Mouse (Mus musculus): Measurements from ENCODE around the gene Palm2.

DNA sequence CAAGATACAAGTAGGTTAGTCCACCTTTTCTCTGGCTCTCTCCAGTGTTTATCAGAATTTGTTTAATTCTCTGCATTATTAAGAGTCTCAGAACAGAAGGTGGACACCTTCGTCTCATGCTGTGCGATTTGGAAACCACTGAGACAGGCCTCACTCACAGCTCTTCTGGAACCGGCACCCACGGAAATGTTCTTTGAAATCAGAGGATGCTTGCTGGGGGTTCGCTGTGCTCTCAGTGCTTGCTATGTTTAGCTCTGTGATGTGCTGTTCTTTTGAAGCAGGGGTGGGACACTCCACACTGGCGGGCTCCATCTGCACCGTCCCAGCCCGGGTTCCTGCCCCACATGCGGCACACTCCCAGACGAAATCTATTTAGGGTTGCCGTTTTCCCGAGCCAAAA, 222.3 kb downstream of the Palm2 start:
- no peak for TF ChIP-seq ZNF384 (IDR thresholded peaks at IDR 0.05; ENCODE audit: low read depth, low read length)
- TF ChIP-seq MAFK (IDR thresholded peaks at IDR 0.05; ENCODE audit: insufficient read depth, low read depth, low read length), result no peak
- TF ChIP-seq HCFC1 (IDR thresholded peaks at IDR 0.05; ENCODE audit: borderline replicate concordance, insufficient read depth, low read length), result no peak
- no peak for TF ChIP-seq ZC3H11A (IDR thresholded peaks at IDR 0.05; ENCODE audit: borderline replicate concordance, low read depth, low read length)
